Mouse (Mus musculus) E14TG2a.4 (cell line): ENCODE results near the gene Sox5.

Experiments
- CTCF ChIP-seq: conservative IDR thresholded peaks from 2 replicates; pipeline ENCODE4 v1.5.1; 2014; ENCODE audit warnings: low read length
- NANOG ChIP-seq: IDR thresholded peaks from 2 replicates; pipeline ENCODE4 v1.6.1; 2014; ENCODE audit warnings: borderline replicate concordance, low read length, mixed read lengths
- POU5F1 ChIP-seq: IDR thresholded peaks from 2 replicates; pipeline ENCODE4 v1.6.1; 2014; ENCODE audit warnings: low read length, borderline replicate concordance

DNA sequence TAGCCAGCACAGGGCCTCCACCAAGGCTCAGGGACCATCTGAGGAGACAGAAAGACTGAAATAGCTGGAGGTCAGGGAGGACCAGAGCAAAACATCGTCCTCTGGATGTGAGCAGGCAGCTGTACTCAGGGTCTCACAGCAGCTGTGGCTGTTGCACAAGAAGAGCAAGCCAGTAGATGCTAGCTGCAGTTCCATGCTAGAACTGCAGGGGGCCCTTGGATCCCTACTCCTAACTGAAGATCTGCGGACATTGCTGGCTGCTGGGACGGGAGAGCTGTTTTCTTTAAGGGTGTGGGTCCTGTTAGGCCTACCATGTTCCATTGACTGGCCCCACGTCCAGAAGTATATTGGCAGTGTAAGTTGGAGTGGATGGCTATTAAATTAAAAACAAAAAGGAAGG is 137.1 kb downstream of the Sox5 start:
- TF ChIP-seq CTCF (peak; percentile 91), NANOG (no peak), POU5F1 (no peak)
